Mouse (Mus musculus) embryonic facial prominence, embryonic 11.5 days (tissue): Measurements from ENCODE around the gene Mettl21a. TPM values are rescaled to one million over a fixed set of nuclear protein-coding genes. Genes with fewer than 3 reads are reported as not detected.

Experiments used
- ATAC-seq: fragments of 200-750 bp; cut with Nextera tagmentation; replicated peaks from 2 replicates; pipeline ENCODE4 v1.8.0; 2017; ENCODE audit warnings: low read depth; ENCODE audit not compliant: insufficient number of reproducible peaks, low FRiP score, low TSS enrichment
- DNase-seq: peaks from one replicate; pipeline ENCODE4 v3.0.0-alpha.2; 2015; ENCODE audit warnings: low spot score
- H3K27ac ChIP-seq: fragments of 300-500 bp; sonication (generic); replicated peaks from 2 replicates; pipeline ENCODE4 v1.5.1; 2014; ENCODE audit warnings: mild to moderate bottlenecking, low read depth, low read length, control low read depth
- H3K27me3 ChIP-seq: fragments of 300-500 bp; sonication (generic); 2 replicates; pipeline ENCODE4 v1.6.1; 2014; ENCODE audit warnings: mild to moderate bottlenecking, low read length, moderate library complexity, mixed read lengths; ENCODE audit not compliant: control insufficient read depth, insufficient read depth
- H3K36me3 ChIP-seq: fragments of 300-500 bp; sonication (generic); replicated peaks from 2 replicates; pipeline ENCODE4 v1.6.1; 2014; ENCODE audit warnings: low read depth, mild to moderate bottlenecking, low read length, moderate library complexity, mixed read lengths; ENCODE audit not compliant: control insufficient read depth, insufficient read depth
- H3K4me1 ChIP-seq: fragments of 300-500 bp; sonication (generic); 2 replicates; pipeline ENCODE4 v1.6.1; 2014; ENCODE audit warnings: low read length, mixed read lengths; ENCODE audit not compliant: control insufficient read depth, insufficient read depth
- H3K4me2 ChIP-seq: fragments of 300-500 bp; sonication (generic); 2 replicates; pipeline ENCODE4 v1.6.1; 2014; ENCODE audit warnings: low read depth, mild to moderate bottlenecking, control low read depth, low read length, moderate library complexity
- H3K4me3 ChIP-seq: fragments of 300-500 bp; sonication (generic); 2 replicates; pipeline ENCODE4 v1.5.1; 2014; ENCODE audit warnings: low read depth, low read length, control low read depth
- H3K9ac ChIP-seq: fragments of 300-500 bp; sonication (generic); replicated peaks from 2 replicates; pipeline ENCODE4 v1.6.1; 2014; ENCODE audit warnings: mild to moderate bottlenecking, control low read depth, low read length
- H3K9me3 ChIP-seq: fragments of 300-500 bp; sonication (generic); replicated peaks from 2 replicates; pipeline ENCODE4 v1.6.1; 2016; ENCODE audit warnings: mild to moderate bottlenecking, low read length, inconsistent platforms, mixed read lengths; ENCODE audit not compliant: control insufficient read depth
- WGBS: fragments of 180-500 bp; shearing (Covaris S2); extraction: QIAGEN DNeasy Blood & Tissue Kit; methylation state at CpG from one replicate; pipeline ENCODE4 v1.1.7; 2014; 5-methylcytosine and 5-hydroxymethylcytosine counted together
- polyA plus RNA-seq: library from polyadenylated mRNA; unstranded; fragments of >200 nt; fragmentation: Nextera tagmentation; extraction: Ambion mirVana; gene quantifications from 2 replicates; pipeline ENCODE4 v1.2.1, GENCODE M21; 2014

The Mettl21a gene
- polyA plus RNA-seq, 1 experiment from 2014 or later = 27.6 TPM

GRCm38 (mm10) chr1:64621116-64621515, 4.1 kb upstream of the Mettl21a start:
- H3K36me3 ChIP-seq = no peaks in the 10 kb centered on the region
- no peak for DNase-seq
- ATAC-seq = no peak
- WGBS = 80% methylated on average over 5 of the region's 5 CpGs
- H3K9ac ChIP-seq = no peak overlapping the region
- H3K4me1 ChIP-seq = no peaks in the 10 kb centered on the region
- H3K9me3 ChIP-seq = no peaks in the 10 kb centered on the region
- H3K4me3 ChIP-seq = no peak overlapping the region
- H3K4me2 ChIP-seq = no peak overlapping the region
- no peak overlapping the region for H3K27ac ChIP-seq
- H3K27me3 ChIP-seq = no peaks in the 10 kb centered on the region

- ATAC-seq (no peak), DNase-seq (no peak)
- H3K4me2 ChIP-seq = peak overlapping the region; percentile 64; the same call in 1 of the 2 replicates
- H3K4me1 ChIP-seq = no peaks in the 10 kb centered on the region
- no peaks in the 10 kb centered on the region for H3K9me3 ChIP-seq
- H3K27ac ChIP-seq = no peak overlapping the region
- H3K36me3 ChIP-seq = no peaks in the 10 kb centered on the region
- no peak overlapping the region; the same call in 1 of the 2 replicates for H3K9ac ChIP-seq
- no peak overlapping the region for H3K4me3 ChIP-seq
- no peaks in the 10 kb centered on the region for H3K27me3 ChIP-seq
- WGBS = 77% methylated on average over 3 of the region's 3 CpGs
These were observed 1.2 kb upstream of the Mettl21a start for GRCm38 (mm10) chr1:64618226-64618625.

GRCm38 (mm10) chr1:64617715-64617984, 608 bp upstream of the Mettl21a start:
- Histone ChIP-seq H3K4me3 (peak overlapping the region; percentile 69), H3K9ac (peak overlapping the region; percentile 89), H3K27ac (peak overlapping the region; percentile 95), H3K36me3 (no peaks in the 10 kb centered on the region), H3K9me3 (no peaks in the 10 kb centered on the region), H3K4me2 (peak overlapping the region; percentile 64), H3K27me3 (no peaks in the 10 kb centered on the region), H3K4me1 (no peaks in the 10 kb centered on the region)
- WGBS = under 1% methylated on average over 15 of the region's 15 CpGs
- ATAC-seq (peak; percentile 81), DNase-seq (peak; percentile 86)

GRCm38 (mm10) chr1:64616531-64616880, 536 bp downstream of the Mettl21a start:
- no peak overlapping the region for H3K27ac ChIP-seq
- H3K36me3 ChIP-seq = no peaks in the 10 kb centered on the region
- 5% methylated on average over 8 of the region's 8 CpGs for WGBS
- H3K9me3 ChIP-seq = no peaks in the 10 kb centered on the region
- H3K9ac ChIP-seq = peak overlapping the region; percentile 89
- no peaks in the 10 kb centered on the region for H3K4me1 ChIP-seq
- H3K27me3 ChIP-seq = no peaks in the 10 kb centered on the region
- no peak for DNase-seq
- 0 out of 2 replicates have a peak, but pooled peaks have one; percentile 3 for ATAC-seq
- H3K4me3 ChIP-seq = peak overlapping the region; percentile 69
- H3K4me2 ChIP-seq = peak overlapping the region; percentile 64

- DNase-seq (no peak), ATAC-seq (no peak)
- peak overlapping the region; percentile 69 for H3K4me3 ChIP-seq
- no peaks in the 10 kb centered on the region for H3K9me3 ChIP-seq
- no peaks in the 10 kb centered on the region for H3K4me1 ChIP-seq
- no peaks in the 10 kb centered on the region for H3K36me3 ChIP-seq
- no peak overlapping the region for H3K9ac ChIP-seq
- no peaks in the 10 kb centered on the region for H3K27me3 ChIP-seq
- H3K4me2 ChIP-seq = peak overlapping the region; percentile 64
- H3K27ac ChIP-seq = no peak overlapping the region
- WGBS = 67% methylated on average over 6 of the region's 6 CpGs
These were observed 966 bp downstream of the Mettl21a start for GRCm38 (mm10) chr1:64616076-64616475.

- Histone ChIP-seq H3K27ac (no peak overlapping the region), H3K4me3 (no peak overlapping the region), H3K4me1 (no peaks in the 10 kb centered on the region), H3K27me3 (no peaks in the 10 kb centered on the region), H3K4me2 (no peak overlapping the region), H3K9me3 (no peaks in the 10 kb centered on the region), H3K36me3 (no peaks in the 10 kb centered on the region), H3K9ac (no peak overlapping the region)
- ATAC-seq = no peak
- no peak for DNase-seq
- WGBS = 78% methylated on average over 11 of the region's 11 CpGs
These were observed 1.5 kb downstream of the Mettl21a start for GRCm38 (mm10) chr1:64615531-64615991.

- ATAC-seq (no peak), DNase-seq (no peak)
- H3K9ac ChIP-seq = no peak overlapping the region
- H3K4me3 ChIP-seq = no peak overlapping the region
- no peaks in the 10 kb centered on the region for H3K9me3 ChIP-seq
- no peak overlapping the region for H3K27ac ChIP-seq
- no peaks in the 10 kb centered on the region for H3K4me1 ChIP-seq
- WGBS = 84% methylated on average over 10 of the region's 10 CpGs
- H3K36me3 ChIP-seq = no peaks in the 10 kb centered on the region
- H3K27me3 ChIP-seq = no peaks in the 10 kb centered on the region
- H3K4me2 ChIP-seq = no peak overlapping the region
These were observed 2.2 kb downstream of the Mettl21a start for GRCm38 (mm10) chr1:64614801-64615345.

DNA sequence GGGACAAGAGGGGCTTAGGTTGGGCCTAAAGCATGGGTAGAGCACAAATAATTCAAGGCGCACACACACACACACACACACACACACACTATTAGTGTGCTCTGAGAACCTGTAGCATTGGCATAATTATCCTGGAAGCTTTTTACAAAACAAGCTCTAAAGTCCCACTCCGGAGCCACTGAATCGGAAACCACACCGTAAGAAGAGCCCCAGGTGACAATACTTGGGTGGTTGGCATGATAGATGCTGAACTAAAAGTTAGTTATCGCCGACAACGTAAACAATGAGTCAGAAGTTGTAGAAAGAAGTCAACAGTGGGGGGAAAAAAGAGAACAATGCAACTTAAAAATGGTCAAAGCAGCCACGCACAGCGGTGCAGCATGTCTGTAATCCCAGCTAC, 2.7 kb downstream of the Mettl21a start:
- Histone ChIP-seq H3K27ac (no peak overlapping the region), H3K9ac (no peak overlapping the region), H3K27me3 (no peaks in the 10 kb centered on the region), H3K9me3 (no peaks in the 10 kb centered on the region), H3K4me3 (no peak overlapping the region), H3K4me1 (no peaks in the 10 kb centered on the region), H3K36me3 (no peaks in the 10 kb centered on the region), H3K4me2 (no peak overlapping the region)
- WGBS = 95% methylated on average over 9 of the region's 9 CpGs
- ATAC-seq = no peak
- no peak for DNase-seq
